Comparison of ENCODE assay signal across 8 mouse cellular contexts in the genomic region with DNA sequence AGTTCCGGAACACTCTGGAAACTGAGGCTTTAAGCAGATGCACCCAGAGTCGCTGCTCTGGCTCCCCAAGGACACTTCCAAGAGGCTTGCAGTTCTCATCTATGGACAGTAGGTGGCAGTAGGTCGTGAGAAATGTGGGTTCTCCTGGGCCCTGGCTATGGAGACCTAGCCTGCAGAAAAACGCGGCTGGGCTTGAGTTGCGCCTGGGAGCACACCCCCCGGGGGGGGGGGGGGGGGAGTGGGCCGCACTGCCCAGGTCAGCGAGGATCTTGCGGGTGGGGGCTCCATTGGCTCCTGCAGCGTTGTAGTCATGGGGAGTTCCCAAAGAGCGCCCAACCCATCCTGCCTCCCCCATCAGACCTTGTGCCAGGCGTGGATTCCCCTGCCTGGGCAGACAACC.
DNase-seq lines count a peak whose midpoint lies in the region; ATAC-seq and TF ChIP-seq lines count a peak whose summit lies in the region.

No protein-coding gene starts in this region.

- H3K4me2 ChIP-seq in forebrain, postnatal 0 days (ENCODE audit: low read depth): peak overlapping the region; percentile 56

- no peaks in the 10 kb centered on the region; the same call in 1 of the 2 replicates for H3K4me1 ChIP-seq in G1E (ENCODE audit: insufficient read depth, low read depth, low read length)
- peaks cover 7% of the 10 kb centered on the region; the same call in 1 of the 2 replicates for H3K4me1 ChIP-seq in forebrain, postnatal 0 days (ENCODE audit: insufficient read depth)
- no peaks in the 10 kb centered on the region for H3K4me1 ChIP-seq in lung, adult 2 months (ENCODE audit: control insufficient read depth, insufficient read depth, low read length)
- peaks cover 3% of the 10 kb centered on the region; the same call in 1 of the 2 replicates for H3K4me1 ChIP-seq in olfactory bulb, adult 2 months (ENCODE audit: control insufficient read depth, insufficient read depth, low read length)

- H3K27me3 ChIP-seq in G1E (ENCODE audit: insufficient read depth, low read length): peaks cover 3% of the 10 kb centered on the region
- H3K27me3 ChIP-seq in forebrain, postnatal 0 days (ENCODE audit: insufficient read depth, low read length): 0 out of 2 replicates have a peak, but pooled peaks cover 5% of the 10 kb centered on the region

- TF ChIP-seq CTCF in G1E (IDR thresholded peaks at IDR 0.05; ENCODE audit: low read depth, low read length): peak; percentile 59
- peak; percentile 92 for TF ChIP-seq CTCF in forebrain, postnatal 0 days (IDR thresholded peaks at IDR 0.05; ENCODE audit: low read depth)
- peak; percentile 88 for TF ChIP-seq CTCF in layer of hippocampus, adult 2 months (conservative IDR thresholded peaks at IDR 0.05)
- TF ChIP-seq CTCF in lung, adult 2 months (IDR thresholded peaks at IDR 0.05; ENCODE audit: insufficient read depth, low read length): peak; percentile 84
- TF ChIP-seq CTCF in olfactory bulb, adult 2 months (IDR thresholded peaks at IDR 0.05; ENCODE audit: insufficient read depth, low read depth, low read length): peak; percentile 65

- peak; percentile 42 for DNase-seq in G1E (ENCODE audit: low spot score)
- DNase-seq in cerebellum, adult 18-20 months: peak; percentile 66 to 74
- DNase-seq in forebrain, postnatal 0 days: peak; percentile 94
- peak; percentile 92 for DNase-seq in heart, postnatal 4 days
- peak; percentile 77 to 84 for DNase-seq in layer of hippocampus, adult 2 months (ENCODE audit: low spot score in 2 of 2)
- DNase-seq in lung, adult 2 months: peak; percentile 53
- DNase-seq in thymus, adult 18-20 months: peak; percentile 43 to 58

- WGBS in forebrain, postnatal 0 days: 4% methylated on average over 12 of the region's 13 CpGs
- 2% methylated on average over 12 of the region's 13 CpGs for WGBS in lung, adult 2 months
- WGBS in olfactory bulb, adult 2 months: 4% methylated on average over 12 of the region's 13 CpGs

- 0 out of 2 replicates have a peak, but pooled peaks have one; percentile 22 for ATAC-seq in G1E (ENCODE audit: extremely low read depth, insufficient number of reproducible peaks, low FRiP score, poor library complexity, severe bottlenecking)
- ATAC-seq in forebrain, postnatal 0 days: peak; percentile 95

- H3K4me3 ChIP-seq in G1E (ENCODE audit: low read depth, low read length): no peak overlapping the region
- peak overlapping the region; percentile 27 for H3K4me3 ChIP-seq in forebrain, postnatal 0 days (ENCODE audit: low read depth, low read length)
- H3K4me3 ChIP-seq in layer of hippocampus, adult 2 months: peak overlapping the region; percentile 40
- H3K4me3 ChIP-seq in lung, adult 2 months (replicated peaks; ENCODE audit: extremely low read depth, low read depth, low read length): no peak overlapping the region
- peak overlapping the region; percentile 15; the same call in 1 of the 2 replicates for H3K4me3 ChIP-seq in olfactory bulb, adult 2 months (ENCODE audit: insufficient read depth, low read depth, low read length)

- no peaks in the 10 kb centered on the region for H3K36me3 ChIP-seq in G1E (replicated peaks)
- no peaks in the 10 kb centered on the region for H3K36me3 ChIP-seq in forebrain, postnatal 0 days (ENCODE audit: insufficient read depth)

- no peak overlapping the region for H3K27ac ChIP-seq in forebrain, postnatal 0 days (ENCODE audit: low read depth, low read length)
- peak overlapping the region; percentile 43; the same call in 1 of the 2 replicates for H3K27ac ChIP-seq in layer of hippocampus, adult 2 months
- no peak overlapping the region for H3K27ac ChIP-seq in olfactory bulb, adult 2 months (ENCODE audit: insufficient read depth, low read depth, low read length)

- no peak for TF ChIP-seq POLR2A in lung, adult 2 months (IDR thresholded peaks at IDR 0.05; ENCODE audit: borderline replicate concordance, extremely low read depth, low read depth, low read length)
- TF ChIP-seq POLR2A in olfactory bulb, adult 2 months (IDR thresholded peaks at IDR 0.05; ENCODE audit: insufficient read depth, low read depth, low read length): no peak

- H3K9ac ChIP-seq in forebrain, postnatal 0 days: no peak overlapping the region; the same call in 1 of the 2 replicates

- no peaks in the 10 kb centered on the region for H3K9me3 ChIP-seq in G1E (replicated peaks)
- H3K9me3 ChIP-seq in forebrain, postnatal 0 days (ENCODE audit: low read length): no peaks in the 10 kb centered on the region

Comparison
In these comparisons a context has a peak if more than half of its experiments do, and no peak if none do; other contexts are left out.
1. DNase-seq: peak in every context shown above with its lines; median percentile 94 in forebrain, postnatal 0 days; 92 in heart, postnatal 4 days; 80 in layer of hippocampus, adult 2 months; 70 in cerebellum, adult 18-20 months; 53 in lung, adult 2 months; 50 in thymus, adult 18-20 months; 42 in G1E.
2. H3K4me3 ChIP-seq: peak in forebrain, postnatal 0 days (single experiment), layer of hippocampus, adult 2 months (single experiment) and olfactory bulb, adult 2 months (single experiment); none in G1E (single experiment) and lung, adult 2 months (single experiment).
3. Peak in every context shown above with its lines, with median percentiles within 50 percentile points of each other: CTCF ChIP-seq.